Mouse (Mus musculus): Measurements from ENCODE around the gene Ripply3. TPM values are rescaled to one million over a fixed set of nuclear protein-coding genes. Genes with fewer than 3 reads are reported as not detected.

Ripply3 gene
- polyA plus RNA-seq, 1 experiment from 2014 or later: 4.6 TPM

DNA sequence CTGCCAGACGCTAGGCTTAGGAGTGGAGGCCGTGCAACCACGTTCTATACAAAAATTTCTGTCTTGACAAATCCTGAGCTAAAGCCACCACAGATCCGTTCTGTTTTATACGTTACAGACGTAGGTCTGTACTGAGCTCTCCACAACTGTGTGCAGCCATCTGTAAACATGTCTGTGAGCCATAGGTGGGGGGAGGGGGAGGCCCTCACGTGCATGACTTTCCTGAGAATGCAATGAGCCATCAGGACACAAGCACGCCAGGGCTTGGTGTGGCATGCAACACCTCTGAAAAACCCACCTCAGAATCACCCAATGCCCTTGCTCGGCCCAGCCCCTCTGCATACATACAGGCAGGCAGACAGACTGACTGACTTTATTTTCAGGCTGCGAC lies 22.1 kb downstream of the Ripply3 start:
- DNase-seq (ENCODE audit: extremely low spot score, low spot score): no peak
- Histone ChIP-seq H3K9me3 (no peaks in the 10 kb centered on the region), H3K36me3 (replicated peaks) (no peaks in the 10 kb centered on the region), H3K4me3 (no peak overlapping the region), H3K4me1 (peaks cover 19% of the 10 kb centered on the region), H3K27ac (no peak overlapping the region), H3K27me3 (ENCODE audit: poor library complexity, severe bottlenecking) (no peaks in the 10 kb centered on the region)
- 87% methylated on average over 10 of the region's 10 CpGs for WGBS

DNA sequence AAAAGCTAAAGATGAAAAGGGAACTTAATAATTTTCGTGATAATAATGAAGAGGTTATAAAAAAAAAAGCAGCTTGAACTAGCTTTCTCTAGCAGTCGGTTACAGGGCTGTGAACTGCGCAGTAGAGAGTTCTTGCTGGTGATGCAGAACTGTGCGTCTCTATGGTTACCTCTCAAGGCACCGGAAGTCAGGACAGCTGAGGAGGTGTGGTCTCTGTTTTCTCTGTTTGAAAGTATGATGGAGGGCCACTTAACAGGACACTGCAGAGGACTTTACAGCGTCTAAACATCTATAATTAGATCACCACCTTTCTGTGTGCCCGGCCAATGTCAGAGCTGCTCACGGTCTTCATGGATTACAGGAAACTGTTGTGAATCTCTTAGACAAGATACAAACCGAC lies 26.2 kb downstream of the Ripply3 start:
- WGBS: 71% methylated on average over 9 of the region's 9 CpGs
- Histone ChIP-seq H3K36me3 (replicated peaks) (no peaks in the 10 kb centered on the region), H3K9me3 (no peaks in the 10 kb centered on the region), H3K27ac (no peak overlapping the region), H3K27me3 (ENCODE audit: poor library complexity, severe bottlenecking) (no peaks in the 10 kb centered on the region), H3K4me3 (no peak overlapping the region), H3K4me1 (peaks cover 28% of the 10 kb centered on the region)
- no peak for DNase-seq (ENCODE audit: extremely low spot score, low spot score)

DNA sequence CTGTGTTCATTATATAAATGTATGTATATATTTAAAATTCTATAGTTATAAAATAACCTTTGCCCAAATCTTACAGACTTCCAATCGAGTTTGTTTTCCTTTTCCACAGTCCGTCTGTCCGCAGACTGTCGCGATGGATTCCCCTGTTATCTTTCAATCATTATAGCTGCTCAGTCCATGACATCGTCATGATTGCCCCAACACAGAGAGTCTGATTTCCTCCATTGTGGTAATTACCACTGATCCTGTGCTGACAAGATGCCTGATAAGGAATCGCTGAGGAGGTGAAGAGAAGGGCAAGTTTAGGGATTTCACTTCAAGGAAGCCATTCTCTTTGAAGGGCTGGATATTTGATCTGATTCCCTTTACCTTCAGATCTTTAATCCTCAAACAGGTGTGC lies 27.8 kb downstream of the Ripply3 start:
- Histone ChIP-seq H3K4me1 (peaks cover 21% of the 10 kb centered on the region), H3K27ac (no peak overlapping the region), H3K27me3 (ENCODE audit: poor library complexity, severe bottlenecking) (no peaks in the 10 kb centered on the region), H3K4me3 (no peak overlapping the region), H3K36me3 (replicated peaks) (no peaks in the 10 kb centered on the region), H3K9me3 (no peaks in the 10 kb centered on the region)
- 76% methylated on average over 7 of the region's 7 CpGs for WGBS
- no peak for DNase-seq (ENCODE audit: extremely low spot score, low spot score)

DNA sequence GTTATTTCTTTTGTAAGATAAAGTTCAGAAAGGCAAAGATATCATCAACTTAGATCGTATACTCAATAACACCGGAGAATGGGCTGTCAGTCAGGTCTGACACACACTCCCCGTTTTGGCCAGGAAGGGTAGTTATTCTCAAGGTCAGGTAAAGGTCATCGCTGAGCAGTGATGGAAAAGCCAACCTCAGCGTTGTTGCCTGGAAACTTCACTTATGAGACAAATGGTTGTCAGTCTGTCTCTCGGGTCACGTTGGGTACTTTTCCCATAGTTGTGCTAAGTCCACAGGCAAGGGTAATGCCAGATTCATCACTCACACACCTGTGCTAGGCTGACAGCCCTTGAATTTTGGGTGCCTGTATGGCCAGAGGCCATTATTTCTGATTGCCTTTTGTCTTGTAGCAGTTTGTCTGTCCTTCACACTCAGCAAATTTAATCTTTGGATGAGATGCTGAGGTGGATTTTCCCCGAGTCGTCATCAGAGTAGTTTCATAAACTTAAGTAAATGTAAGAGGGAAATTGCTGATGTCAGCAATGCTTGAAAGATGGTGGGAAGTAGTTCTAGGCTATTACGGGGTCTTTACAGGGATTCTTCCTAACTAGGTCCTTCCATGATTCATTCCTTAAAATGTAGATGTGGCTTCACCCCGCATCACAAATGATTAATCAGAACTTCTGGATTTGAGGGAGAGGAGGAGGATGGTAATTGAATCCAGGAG lies 28.7 kb downstream of the Ripply3 start:
- H3K27me3 ChIP-seq (ENCODE audit: poor library complexity, severe bottlenecking): no peaks in the 10 kb centered on the region
- no peaks in the 10 kb centered on the region for H3K9me3 ChIP-seq
- H3K4me1 ChIP-seq: peaks cover 22% of the 10 kb centered on the region
- WGBS: 87% methylated on average over 11 of the region's 11 CpGs
- no peak overlapping the region for H3K27ac ChIP-seq
- DNase-seq (ENCODE audit: extremely low spot score, low spot score): no peak
- H3K4me3 ChIP-seq: no peak overlapping the region
- no peaks in the 10 kb centered on the region for H3K36me3 ChIP-seq (replicated peaks)

DNA sequence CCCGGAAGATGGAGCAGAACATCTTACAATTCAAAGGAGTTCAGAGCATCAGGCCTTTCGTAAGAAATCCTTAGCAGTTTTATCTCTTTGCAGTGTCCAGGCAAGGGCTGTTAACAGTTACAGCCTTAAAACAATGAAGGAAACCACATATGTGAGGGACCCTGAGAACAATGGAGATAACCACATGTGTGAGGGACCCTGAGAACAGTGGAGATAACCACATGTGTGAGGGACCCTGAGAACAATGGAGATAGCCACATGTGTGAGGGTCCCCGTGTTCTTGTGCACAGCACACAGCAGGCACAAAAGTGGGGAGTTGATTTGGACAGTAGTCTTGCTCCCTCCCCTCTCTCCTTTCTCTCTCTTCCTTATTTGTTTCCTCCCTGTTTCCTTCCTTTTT lies 29.9 kb downstream of the Ripply3 start:
- 90% methylated on average over 3 of the region's 3 CpGs for WGBS

DNA sequence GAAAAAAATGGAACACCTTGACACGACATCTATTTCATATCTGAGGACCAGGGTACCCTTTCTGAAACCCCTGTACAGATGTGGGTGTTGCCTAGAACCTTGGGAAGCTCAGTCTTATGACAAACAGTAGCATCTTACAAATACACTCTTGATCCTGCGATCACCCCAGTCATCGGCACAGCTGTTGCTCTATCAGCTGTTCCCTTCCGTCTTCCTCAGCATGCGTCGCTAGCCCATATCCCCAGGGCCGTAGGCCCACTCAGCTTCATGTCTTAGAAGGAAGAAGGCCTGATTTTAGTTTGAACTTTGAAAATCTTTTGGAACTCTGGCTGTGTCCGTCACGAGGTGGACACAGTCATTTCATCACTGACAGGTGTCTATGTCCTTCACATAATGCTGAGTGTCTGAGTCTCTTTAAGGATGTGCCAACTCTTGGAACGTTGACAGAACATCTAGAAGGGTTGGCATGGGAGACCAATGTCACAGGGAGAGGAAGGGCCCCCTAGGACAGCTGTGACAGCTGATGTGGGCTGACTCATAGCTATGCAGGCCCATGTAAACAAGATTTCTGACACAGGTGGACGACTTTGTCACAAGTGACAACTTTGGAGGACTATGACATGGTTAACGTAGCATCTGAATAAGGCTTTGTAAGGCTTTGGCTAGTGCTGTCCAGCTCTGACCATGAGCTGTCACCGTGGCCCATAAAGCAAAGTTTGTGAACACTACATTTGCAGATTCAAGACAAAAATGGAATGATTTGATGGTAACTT lies 32.5 kb downstream of the Ripply3 start:
- Histone ChIP-seq H3K27me3 (ENCODE audit: poor library complexity, severe bottlenecking) (no peaks in the 10 kb centered on the region), H3K27ac (no peak overlapping the region), H3K9me3 (no peaks in the 10 kb centered on the region), H3K36me3 (replicated peaks) (peaks cover 12% of the 10 kb centered on the region), H3K4me3 (no peak overlapping the region), H3K4me1 (peaks cover 20% of the 10 kb centered on the region)
- 89% methylated on average over 13 of the region's 13 CpGs for WGBS
- no peak for DNase-seq (ENCODE audit: extremely low spot score, low spot score)

More for the DNA sequence above, 29.9 kb downstream of the Ripply3 start:
- DNase-seq (ENCODE audit: extremely low spot score, low spot score): no peak
- no peaks in the 10 kb centered on the region for H3K36me3 ChIP-seq (replicated peaks)
- H3K27me3 ChIP-seq (ENCODE audit: poor library complexity, severe bottlenecking): no peaks in the 10 kb centered on the region
- H3K9me3 ChIP-seq: no peaks in the 10 kb centered on the region
- H3K4me1 ChIP-seq: peaks cover 29% of the 10 kb centered on the region
- no peak overlapping the region for H3K4me3 ChIP-seq
- no peak overlapping the region for H3K27ac ChIP-seq

DNA sequence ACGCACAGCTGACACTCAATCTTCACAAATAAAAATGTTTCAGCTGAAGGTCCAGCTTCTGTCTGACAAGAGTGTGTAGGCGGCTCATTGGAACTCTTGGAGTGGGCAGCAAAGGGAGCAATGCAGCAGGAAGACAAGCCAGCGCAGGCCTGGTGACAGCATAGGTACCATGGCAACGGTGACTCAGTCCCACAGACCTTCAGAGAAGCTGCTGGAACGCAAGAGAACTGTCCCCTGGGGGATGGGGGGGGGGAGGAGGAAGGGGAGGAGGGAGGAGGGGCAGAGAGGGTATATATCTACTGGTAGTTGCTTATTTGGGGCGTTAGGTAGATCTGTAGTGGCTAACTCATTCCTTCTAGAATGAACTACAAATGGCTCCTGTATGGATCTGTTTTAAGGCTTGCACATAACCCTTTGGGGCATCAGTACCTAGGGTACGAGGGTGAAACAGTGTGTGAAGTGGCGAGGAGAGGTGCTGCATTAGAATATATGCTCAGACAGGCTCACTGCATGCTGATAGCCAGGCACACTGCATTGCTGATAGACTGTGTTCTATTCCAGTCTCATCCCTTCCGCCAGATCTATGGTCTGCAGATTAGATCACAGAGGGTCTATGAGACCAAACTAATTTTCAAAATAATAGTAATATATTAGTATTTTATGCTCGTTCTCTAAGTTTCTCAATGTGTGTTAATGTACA lies 34.1 kb downstream of the Ripply3 start:
- DNase-seq (ENCODE audit: extremely low spot score, low spot score): no peak
- H3K9me3 ChIP-seq: no peaks in the 10 kb centered on the region
- no peaks in the 10 kb centered on the region for H3K27me3 ChIP-seq (ENCODE audit: poor library complexity, severe bottlenecking)
- H3K4me1 ChIP-seq: peaks cover 11% of the 10 kb centered on the region
- 61% methylated on average over 10 of the region's 10 CpGs for WGBS
- H3K27ac ChIP-seq: no peak overlapping the region
- peaks cover 12% of the 10 kb centered on the region for H3K36me3 ChIP-seq (replicated peaks)
- H3K4me3 ChIP-seq: no peak overlapping the region

DNA sequence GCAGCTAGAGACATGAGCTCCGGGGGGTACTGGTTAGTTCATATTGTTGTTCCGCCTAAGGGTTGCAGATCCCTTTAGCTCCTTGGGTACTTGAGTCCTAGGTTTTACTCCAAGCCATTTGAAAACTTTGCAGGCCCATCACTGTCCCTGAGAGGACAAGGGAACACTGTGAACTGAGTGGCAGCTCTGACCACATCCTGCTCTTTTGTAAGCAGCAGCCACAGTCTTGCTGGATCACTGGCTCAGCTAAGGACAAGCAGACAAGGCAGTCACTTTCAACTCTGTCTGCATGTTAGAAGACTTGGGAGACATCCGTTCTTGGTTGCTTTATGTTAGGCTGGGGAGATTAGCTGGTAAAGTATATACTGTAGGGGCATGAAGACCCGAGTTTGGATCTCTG lies 35.6 kb downstream of the Ripply3 start:
- 91% methylated on average over 4 of the region's 4 CpGs for WGBS
- H3K27me3 ChIP-seq (ENCODE audit: poor library complexity, severe bottlenecking): no peaks in the 10 kb centered on the region
- no peak for DNase-seq (ENCODE audit: extremely low spot score, low spot score)
- H3K4me1 ChIP-seq: peaks cover 17% of the 10 kb centered on the region
- H3K9me3 ChIP-seq: no peaks in the 10 kb centered on the region
- peaks cover 12% of the 10 kb centered on the region for H3K36me3 ChIP-seq (replicated peaks)
- H3K4me3 ChIP-seq: no peak overlapping the region
- no peak overlapping the region for H3K27ac ChIP-seq

DNA sequence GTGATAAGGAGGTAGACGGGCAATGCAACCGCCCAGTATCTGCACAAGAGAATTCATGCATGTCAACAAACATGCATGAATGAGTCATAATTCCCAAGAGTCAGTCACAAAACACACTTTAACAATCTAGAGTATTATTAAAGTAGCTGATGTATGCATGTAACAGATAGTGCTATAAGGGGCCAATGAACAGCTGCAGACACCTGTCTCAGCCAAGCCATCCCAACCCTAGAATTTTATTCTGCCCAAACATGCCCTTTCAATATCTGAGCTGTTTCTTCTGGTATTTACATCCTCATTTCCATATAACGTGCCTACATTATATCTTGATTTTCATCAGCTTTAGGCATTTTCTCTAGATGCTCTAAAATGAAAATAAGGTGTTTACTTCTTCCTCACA lies 37.2 kb downstream of the Ripply3 start:
- peaks cover 12% of the 10 kb centered on the region for H3K36me3 ChIP-seq (replicated peaks)
- 92% methylated on average over 3 of the region's 3 CpGs for WGBS
- no peak overlapping the region for H3K27ac ChIP-seq
- peaks cover 23% of the 10 kb centered on the region for H3K4me1 ChIP-seq
- no peak overlapping the region for H3K4me3 ChIP-seq
- no peaks in the 10 kb centered on the region for H3K9me3 ChIP-seq
- H3K27me3 ChIP-seq (ENCODE audit: poor library complexity, severe bottlenecking): no peaks in the 10 kb centered on the region
- no peak for DNase-seq (ENCODE audit: extremely low spot score, low spot score)

DNA sequence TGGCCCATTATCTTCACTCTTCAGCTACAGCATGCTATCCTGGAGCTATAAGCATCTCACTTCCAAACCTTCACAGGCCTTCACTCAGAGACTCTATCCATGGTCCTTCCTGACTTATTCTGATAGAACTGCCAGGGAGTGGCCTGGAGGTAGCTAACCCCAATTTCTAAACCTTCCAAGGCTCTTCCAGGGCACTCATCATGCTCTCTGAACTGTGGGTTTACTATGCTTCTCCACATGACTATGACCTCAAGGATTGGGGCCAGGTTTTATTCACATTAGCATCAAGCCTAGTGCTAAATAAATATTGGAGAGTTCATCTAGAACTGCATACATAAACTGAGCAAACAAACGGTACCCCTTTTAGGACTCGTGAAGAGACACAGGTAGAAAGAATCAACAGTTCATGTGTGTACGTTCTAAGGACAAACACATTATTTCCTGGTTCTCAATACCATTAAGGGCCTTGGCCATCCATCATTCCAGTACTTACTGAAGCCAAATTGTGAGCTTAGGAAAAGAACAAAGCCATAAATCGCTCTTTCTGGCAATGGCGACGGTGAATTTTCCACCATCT lies 41.5 kb downstream of the Ripply3 start:
- DNase-seq (ENCODE audit: extremely low spot score, low spot score): no peak
- Histone ChIP-seq H3K27me3 (ENCODE audit: poor library complexity, severe bottlenecking) (no peaks in the 10 kb centered on the region), H3K4me1 (peaks cover 44% of the 10 kb centered on the region), H3K9me3 (no peaks in the 10 kb centered on the region), H3K27ac (peak overlapping the region; percentile 99), H3K4me3 (peak overlapping the region; percentile 92), H3K36me3 (replicated peaks) (peaks cover 5% of the 10 kb centered on the region)
- WGBS: 15% methylated on average over 6 of the region's 6 CpGs

DNA sequence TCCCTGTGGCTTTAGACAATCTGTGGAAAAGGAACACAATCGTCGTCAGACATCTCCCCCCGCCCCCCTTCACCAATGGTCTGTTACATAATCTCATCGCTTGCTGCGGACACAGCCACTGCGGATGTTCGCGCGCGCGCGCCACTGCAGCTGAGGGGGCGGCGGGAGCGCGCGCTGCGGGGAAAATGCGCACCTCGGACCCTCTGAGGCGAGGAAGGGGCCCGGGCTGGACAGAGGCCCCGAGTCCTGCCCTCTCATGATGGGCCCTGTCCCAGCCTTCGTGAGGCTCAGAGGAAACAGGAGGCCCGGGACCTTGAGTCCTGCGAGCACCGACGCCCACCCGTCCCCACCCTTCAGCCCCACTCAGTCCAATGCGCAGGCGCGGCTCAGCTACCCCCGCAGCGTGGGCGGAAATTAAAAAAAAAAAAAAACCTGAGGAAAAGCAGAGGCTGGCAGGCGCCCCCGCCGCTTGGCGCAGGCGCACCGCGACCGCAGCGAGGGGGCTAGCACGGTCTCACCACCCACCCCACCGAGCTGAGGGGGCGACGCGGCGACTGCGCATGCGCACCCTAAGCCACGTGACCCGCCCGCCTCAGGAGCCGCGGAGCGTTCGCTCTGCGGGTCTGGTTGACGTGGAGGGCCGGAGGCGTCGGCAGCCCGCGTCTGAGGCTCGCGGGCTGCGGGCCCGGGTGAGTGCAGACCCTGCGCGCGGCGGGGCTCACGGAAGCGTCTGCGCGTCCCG lies 42.1 kb downstream of the Ripply3 start, which contains the start of gene Ttc3:
TSS of gene Ttc3 (plus strand) at position 446 of the 742 bp plus-strand sequence.
- no peaks in the 10 kb centered on the region for H3K27me3 ChIP-seq (ENCODE audit: poor library complexity, severe bottlenecking)
- H3K4me3 ChIP-seq: peak within 1 kb of the TSS; percentile 92
- no peaks in the 10 kb centered on the region for H3K36me3 ChIP-seq (replicated peaks)
- H3K4me1 ChIP-seq: peaks cover 46% of the 10 kb centered on the region
- peak within 1 kb of the TSS; percentile 99 for H3K27ac ChIP-seq
- DNase-seq (ENCODE audit: extremely low spot score, low spot score): peak; percentile 92
- H3K9me3 ChIP-seq: no peaks in the 10 kb centered on the region
- under 1% methylated on average over 77 of the region's 79 CpGs for WGBS

DNA sequence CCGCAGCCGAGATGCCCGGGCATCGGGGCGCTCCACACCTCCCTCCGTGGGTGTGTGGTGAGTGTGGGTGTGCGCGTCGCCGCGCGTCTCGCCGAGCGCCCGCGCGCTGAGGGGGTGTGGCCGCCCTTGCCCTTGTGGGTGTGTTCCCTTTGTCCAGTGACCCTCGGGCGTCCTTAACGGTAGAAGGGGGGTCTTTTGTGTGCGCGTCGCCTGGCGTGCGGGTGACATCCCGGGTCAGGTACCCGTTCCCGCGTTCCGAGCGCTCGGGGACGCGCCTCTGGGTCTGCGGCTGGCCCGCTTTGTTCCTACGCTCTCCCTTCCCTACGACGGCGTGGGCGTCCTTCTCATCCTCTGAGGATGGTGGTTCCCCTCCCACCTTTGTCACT lies 42.7 kb downstream of the Ripply3 start:
- H3K27ac ChIP-seq: peak overlapping the region; percentile 99
- WGBS: under 1% methylated on average over 43 of the region's 43 CpGs
- peak overlapping the region; percentile 92 for H3K4me3 ChIP-seq
- peak; percentile 72 for DNase-seq (ENCODE audit: extremely low spot score, low spot score)
- H3K9me3 ChIP-seq: no peaks in the 10 kb centered on the region
- no peaks in the 10 kb centered on the region for H3K36me3 ChIP-seq (replicated peaks)
- no peaks in the 10 kb centered on the region for H3K27me3 ChIP-seq (ENCODE audit: poor library complexity, severe bottlenecking)
- H3K4me1 ChIP-seq: peaks cover 46% of the 10 kb centered on the region

Data from forebrain, embryonic 10.5 days (tissue).